Mouse (Mus musculus) intestine, postnatal 0 days (tissue): ENCODE data around the gene Gm5930. TPM values are rescaled to one million over a fixed set of nuclear protein-coding genes. Genes with fewer than 3 reads are reported as not detected.
"Not testable (repeated sequence)": the region's sequence is repeated elsewhere in the genome, so short reads cannot be mapped to it uniquely, and the experiment has no call there.

Source experiments
- ATAC-seq: fragments of 200-750 bp; cut with Nextera tagmentation; 2 replicates; pipeline ENCODE4 v1.8.0; 2017; ENCODE audit warnings: mild to moderate bottlenecking, moderate TSS enrichment, moderate library complexity
- H3K27ac ChIP-seq: fragments of 300-500 bp; sonication (generic); 2 replicates; pipeline ENCODE4 v1.5.1; 2014; ENCODE audit warnings: mild to moderate bottlenecking, low read depth, low read length, moderate library complexity
- H3K27me3 ChIP-seq: fragments of 300-500 bp; sonication (generic); replicated peaks from 2 replicates; pipeline ENCODE4 v1.6.1; 2014; ENCODE audit warnings: low read length, mixed read lengths; ENCODE audit not compliant: control insufficient read depth, insufficient read depth
- H3K36me3 ChIP-seq: fragments of 300-500 bp; sonication (generic); 2 replicates; pipeline ENCODE4 v1.6.1; 2014; ENCODE audit warnings: mild to moderate bottlenecking, moderate library complexity; ENCODE audit not compliant: control insufficient read depth, insufficient read depth
- H3K4me1 ChIP-seq: fragments of 300-500 bp; sonication (generic); replicated peaks from 2 replicates; pipeline ENCODE4 v1.6.1; 2014; ENCODE audit warnings: antibody characterized with exemption, low read length, mixed read lengths; ENCODE audit not compliant: control insufficient read depth, insufficient read depth
- H3K4me2 ChIP-seq: fragments of 300-500 bp; sonication (generic); replicated peaks from 2 replicates; pipeline ENCODE4 v1.6.1; 2014; ENCODE audit warnings: low read depth, mild to moderate bottlenecking, moderate library complexity
- H3K4me3 ChIP-seq: fragments of 300-500 bp; sonication (generic); 2 replicates; pipeline ENCODE4 v1.5.1; 2014; ENCODE audit warnings: low read depth, low read length
- H3K9ac ChIP-seq: fragments of 300-500 bp; sonication (generic); 2 replicates; pipeline ENCODE4 v1.6.1; 2014; ENCODE audit warnings: mild to moderate bottlenecking, low read depth, low read length
- H3K9me3 ChIP-seq: fragments of 300-500 bp; sonication (generic); 2 replicates; pipeline ENCODE4 v1.6.1; 2016; ENCODE audit warnings: mixed run types; ENCODE audit not compliant: control insufficient read depth
- CTCF ChIP-seq: sonication (generic); IDR thresholded peaks from 2 replicates; pipeline ENCODE4 v1.5.1; 2016; ENCODE audit warnings: low read depth, mild to moderate bottlenecking, control low read depth, antibody characterized with exemption, moderate library complexity
- WGBS: fragments of 180-500 bp; shearing (Covaris S2); extraction: QIAGEN DNeasy Blood & Tissue Kit; methylation state at CpG from one replicate; pipeline ENCODE4 v1.1.7; 2014; 5-methylcytosine and 5-hydroxymethylcytosine counted together
- polyA plus RNA-seq: library from polyadenylated mRNA; unstranded; fragments of >200 nt; fragmentation: Nextera tagmentation; extraction: Ambion mirVana; gene quantifications from 2 replicates; pipeline ENCODE4 v1.2.1, GENCODE M21; 2015

The Gm5930 gene
- polyA plus RNA-seq, result not detected in 2 replicates

DNA sequence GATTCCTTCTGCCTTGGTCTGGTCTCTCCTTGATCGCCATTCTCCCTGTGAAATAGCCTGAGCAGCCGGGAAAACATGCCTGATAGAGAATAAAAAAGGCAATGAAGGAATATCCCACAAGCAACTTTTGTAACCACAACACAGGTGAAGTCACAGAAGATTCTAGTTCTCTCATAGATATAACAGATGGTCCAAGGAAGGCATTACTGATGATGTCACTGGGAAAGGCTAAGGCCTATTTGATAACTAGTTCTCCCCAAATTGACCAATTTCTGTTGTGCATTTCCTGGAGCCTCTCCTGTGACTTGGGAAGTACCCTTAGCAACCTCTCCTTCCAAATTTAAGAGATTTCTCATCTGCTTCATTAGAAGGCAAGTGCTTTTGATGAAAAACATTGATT is at the start of gene Gm5930:
TSS of gene Gm5930 (minus strand) at position 101 of the 400 bp plus-strand sequence.
- ATAC-seq, H3K4me3 ChIP-seq, H3K27ac ChIP-seq, H3K4me2 ChIP-seq, H3K36me3 ChIP-seq, H3K9ac ChIP-seq, H3K4me1 ChIP-seq, H3K27me3 ChIP-seq, H3K9me3 ChIP-seq: not testable (repeated sequence)
- WGBS, result no CpG with 5 or more reads among the region's 2 CpGs

DNA sequence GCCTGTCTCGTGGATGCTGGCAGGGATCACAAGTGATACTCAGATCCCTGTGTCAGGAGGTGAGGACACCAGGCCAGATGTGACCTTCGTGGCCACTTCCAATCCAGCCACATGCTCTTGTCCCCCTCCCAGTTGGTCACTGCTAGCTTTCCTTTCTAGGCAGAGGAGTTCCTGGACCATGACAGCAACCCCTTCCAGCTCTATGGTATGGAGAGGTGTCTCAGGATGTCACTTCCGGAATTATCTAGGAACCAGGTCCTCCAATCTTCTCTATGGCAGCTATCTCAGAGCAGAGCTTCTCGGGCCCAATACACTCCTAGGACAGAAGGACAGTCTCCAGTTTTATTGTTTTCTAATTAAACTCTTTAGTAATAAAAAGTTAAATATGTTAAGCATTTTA is 45.8 kb upstream of the Gm5930 start:
- not testable (repeated sequence) for H3K27ac ChIP-seq, ATAC-seq, H3K9me3 ChIP-seq, H3K36me3 ChIP-seq, H3K27me3 ChIP-seq, H3K9ac ChIP-seq, H3K4me1 ChIP-seq, H3K4me3 ChIP-seq, H3K4me2 ChIP-seq
- 83% methylated on average over 4 of the region's 4 CpGs for WGBS

DNA sequence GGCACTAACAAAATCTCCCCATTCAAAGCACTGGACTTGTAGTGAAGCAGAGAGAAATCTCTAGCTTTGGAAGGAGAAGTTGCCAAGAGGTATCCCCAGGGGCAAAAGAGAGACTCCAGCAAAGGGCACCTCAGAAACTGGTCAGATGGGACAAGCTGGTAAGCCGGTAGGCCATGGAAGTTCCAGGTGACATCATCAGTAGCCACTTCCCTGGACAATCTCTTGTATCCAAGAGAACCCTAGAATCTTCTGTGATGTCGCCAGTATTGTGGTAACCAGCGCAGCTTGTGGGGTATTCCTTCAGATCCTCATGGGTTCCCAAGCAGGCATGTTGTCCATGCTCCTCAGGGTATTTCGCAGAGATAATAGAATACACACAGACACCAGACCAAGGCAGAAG is 26.7 kb upstream of the Gm5930 start, which contains the start of gene Gm8229:
TSS of gene Gm8229 (plus strand) at position 301 of the 400 bp plus-strand sequence.
- H3K27me3 ChIP-seq, H3K36me3 ChIP-seq, H3K9me3 ChIP-seq, H3K9ac ChIP-seq, H3K4me1 ChIP-seq, H3K4me3 ChIP-seq, H3K27ac ChIP-seq, ATAC-seq, H3K4me2 ChIP-seq: not testable (repeated sequence)
- 88% methylated on average over 4 of the region's 4 CpGs for WGBS

DNA sequence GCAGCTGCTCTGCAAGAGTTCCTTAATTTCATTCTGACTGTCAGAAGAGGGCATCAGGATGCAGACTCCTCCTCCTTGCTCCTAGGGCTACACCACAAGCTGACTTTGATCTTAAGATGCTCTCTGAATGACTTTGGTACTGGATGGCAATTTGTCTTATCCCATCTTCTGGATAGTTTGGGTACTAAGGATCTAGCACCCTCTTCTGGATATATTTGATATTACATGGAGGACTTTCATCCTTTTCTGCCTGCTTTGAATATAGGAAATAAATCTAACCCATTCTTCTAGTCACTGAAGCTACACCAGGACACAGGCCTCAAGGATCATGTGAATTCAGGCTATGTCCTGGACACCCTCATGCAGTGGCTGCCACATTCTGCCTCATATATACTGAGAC is 23.9 kb upstream of the Gm5930 start:
- not testable (repeated sequence) for H3K9ac ChIP-seq, H3K4me2 ChIP-seq, H3K4me3 ChIP-seq, H3K4me1 ChIP-seq, H3K36me3 ChIP-seq, H3K27ac ChIP-seq, H3K27me3 ChIP-seq, ATAC-seq, H3K9me3 ChIP-seq
- TF ChIP-seq CTCF, result peak; percentile 47

DNA sequence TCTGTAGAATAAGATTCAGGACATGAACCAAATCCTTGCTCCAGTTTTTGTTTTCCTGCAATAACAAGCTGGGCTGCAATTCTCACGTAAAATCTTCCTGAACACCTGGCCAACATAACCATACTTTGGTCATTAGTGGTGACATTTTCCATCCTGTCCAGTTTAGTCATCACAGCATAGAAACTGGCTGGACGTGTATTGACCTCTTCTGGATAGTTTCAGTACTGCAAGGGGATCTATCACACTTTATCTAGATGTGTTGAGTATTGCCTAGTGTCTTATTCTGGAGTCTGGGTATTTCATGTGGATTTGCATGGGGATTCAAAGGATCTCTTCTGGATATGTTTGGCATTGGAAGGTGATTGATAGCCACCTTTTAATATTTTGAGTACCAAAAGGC is 23.0 kb upstream of the Gm5930 start:
- H3K27me3 ChIP-seq, H3K4me1 ChIP-seq, H3K36me3 ChIP-seq, H3K4me3 ChIP-seq, H3K4me2 ChIP-seq, ATAC-seq, H3K9ac ChIP-seq, H3K27ac ChIP-seq, H3K9me3 ChIP-seq: not testable (repeated sequence)
- 19% methylated on average over 1 of the region's 2 CpGs for WGBS
- peak; percentile 49 for TF ChIP-seq CTCF

DNA sequence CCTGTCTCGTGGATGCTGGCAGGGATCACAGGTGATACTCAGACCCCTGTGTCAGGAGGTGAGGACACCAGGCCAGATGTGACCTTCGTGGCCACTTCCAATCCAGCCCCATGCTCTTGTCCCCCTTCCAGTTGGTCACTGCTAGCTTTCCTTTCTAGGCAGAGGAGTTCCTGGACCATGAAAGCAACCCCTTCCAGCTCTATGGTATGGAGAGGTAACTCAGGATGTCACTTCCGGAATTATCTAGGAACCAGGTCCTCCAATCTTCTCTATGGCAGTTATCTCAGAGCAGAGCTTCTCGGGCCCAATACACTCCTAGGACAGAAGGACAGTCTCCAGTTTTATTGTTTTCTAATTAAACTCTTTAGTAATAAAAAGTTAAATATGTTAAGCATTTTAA is 26.3 kb downstream of the Gm5930 start:
- H3K36me3 ChIP-seq, H3K4me3 ChIP-seq, H3K4me1 ChIP-seq, H3K27ac ChIP-seq, H3K9ac ChIP-seq, H3K27me3 ChIP-seq, H3K4me2 ChIP-seq, H3K9me3 ChIP-seq, ATAC-seq: not testable (repeated sequence)
- WGBS, result 84% methylated on average over 4 of the region's 4 CpGs

DNA sequence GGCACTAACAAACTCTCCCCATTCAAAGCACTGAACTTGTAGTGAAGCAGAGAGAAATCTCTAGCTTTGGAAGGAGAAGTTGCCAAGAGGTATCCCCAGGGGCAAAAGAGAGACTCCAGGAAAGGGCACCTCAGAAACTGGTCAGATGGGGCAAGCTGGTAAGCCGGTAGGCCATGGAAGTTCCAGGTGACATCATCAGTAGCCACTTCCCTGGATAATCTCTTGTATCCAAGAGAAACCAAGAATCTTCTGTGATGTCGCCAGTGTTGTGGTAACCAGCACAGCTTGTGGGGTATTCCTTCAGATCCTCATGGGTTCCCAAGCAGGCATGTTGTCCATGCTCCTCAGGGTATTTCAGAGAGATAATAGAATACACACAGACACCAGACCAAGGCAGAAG is 53.1 kb downstream of the Gm5930 start, which contains the start of gene Gm8220:
TSS of gene Gm8220 (plus strand) at position 301 of the 400 bp plus-strand sequence.
- not testable (repeated sequence) for H3K9ac ChIP-seq, H3K4me1 ChIP-seq, H3K27me3 ChIP-seq, H3K9me3 ChIP-seq, H3K4me3 ChIP-seq, H3K36me3 ChIP-seq, ATAC-seq, H3K4me2 ChIP-seq, H3K27ac ChIP-seq
- WGBS, result 86% methylated on average over 2 of the region's 2 CpGs

Other genes starting within 250 kb of the Gm5930 start
- 0.22 TPM in 2 replicates for gene Ear2, start 235.9 kb downstream of the Gm5930 start, polyA plus RNA-seq
- not detected in 2 replicates for gene Gm3327, start 214.7 kb downstream of the Gm5930 start, polyA plus RNA-seq
- not detected in 2 replicates for gene Gm8212, start 140.9 kb downstream of the Gm5930 start, polyA plus RNA-seq
- not detected in 2 replicates for gene 4930503E14Rik, start 125.3 kb downstream of the Gm5930 start, polyA plus RNA-seq
- not detected in 2 replicates for gene Gm8220, start 53.0 kb downstream of the Gm5930 start, polyA plus RNA-seq
- gene Gm8229, start 26.8 kb upstream of the Gm5930 start, polyA plus RNA-seq, result not detected in 2 replicates
- gene Gm3371, start 72.1 kb upstream of the Gm5930 start, polyA plus RNA-seq, result not detected in 2 replicates
- gene Gm8232, start 95.1 kb upstream of the Gm5930 start, polyA plus RNA-seq, result not detected in 2 replicates
- 0.26 TPM in 1 of 2 replicates, not detected in the other for gene BC061237, start 153.9 kb upstream of the Gm5930 start, polyA plus RNA-seq
- gene Gm17093, start 179.7 kb upstream of the Gm5930 start, polyA plus RNA-seq, result not detected in 2 replicates
- not detected in 2 replicates for gene Gm8247, start 244.6 kb upstream of the Gm5930 start, polyA plus RNA-seq